Mouse (Mus musculus) intestine, embryonic 14.5 days (tissue): ENCODE data around the gene Gm48552. TPM values are rescaled to one million over a fixed set of nuclear protein-coding genes. Genes with fewer than 3 reads are reported as not detected.

ENCODE experiments used
- ATAC-seq: fragments of 200-750 bp; cut with Nextera tagmentation; replicated peaks from 2 replicates; pipeline ENCODE4 v1.8.0; 2017; ENCODE audit warnings: low read depth, moderate number of reproducible peaks, moderate TSS enrichment, moderate library complexity; ENCODE audit not compliant: low FRiP score, low TSS enrichment
- DNase-seq: peaks from one replicate; pipeline ENCODE4 v3.0.0-alpha.2; 2018; ENCODE audit warnings: low spot score
- H3K27ac ChIP-seq: fragments of 300-500 bp; sonication (generic); 2 replicates; pipeline ENCODE4 v1.5.1; 2014; ENCODE audit warnings: low read depth, mild to moderate bottlenecking, control low read depth
- H3K27me3 ChIP-seq: fragments of 300-500 bp; sonication (generic); replicated peaks from 2 replicates; pipeline ENCODE4 v1.6.1; 2014; ENCODE audit warnings: low read length, control low read depth; ENCODE audit not compliant: control insufficient read depth, insufficient read depth
- H3K36me3 ChIP-seq: fragments of 300-500 bp; sonication (generic); 2 replicates; pipeline ENCODE4 v1.6.1; 2014; ENCODE audit warnings: low read length, control low read depth; ENCODE audit not compliant: control insufficient read depth, insufficient read depth
- H3K4me1 ChIP-seq: fragments of 300-500 bp; sonication (generic); replicated peaks from 2 replicates; pipeline ENCODE4 v1.6.1; 2014; ENCODE audit warnings: low read length, control low read depth, mixed read lengths; ENCODE audit not compliant: control insufficient read depth, insufficient read depth
- H3K4me2 ChIP-seq: fragments of 300-500 bp; sonication (generic); 2 replicates; pipeline ENCODE4 v1.6.1; 2014; ENCODE audit warnings: low read length
- H3K4me3 ChIP-seq: fragments of 300-500 bp; sonication (generic); 2 replicates; pipeline ENCODE4 v1.5.1; 2014; ENCODE audit warnings: low read depth, low read length, control low read depth, mixed read lengths
- H3K9ac ChIP-seq: fragments of 300-500 bp; sonication (generic); 2 replicates; pipeline ENCODE4 v1.6.1; 2014; ENCODE audit warnings: mild to moderate bottlenecking, low read length
- H3K9me3 ChIP-seq: fragments of 300-500 bp; sonication (generic); 2 replicates; pipeline ENCODE4 v1.6.1; 2016; ENCODE audit warnings: low read length, control low read depth; ENCODE audit not compliant: control insufficient read depth
- whole genome bisulfite sequencing: fragments of 180-500 bp; shearing (Covaris S2); extraction: QIAGEN DNeasy Blood & Tissue Kit; methylation state at CpG from one replicate; pipeline ENCODE4 v1.1.7; 2014; 5-methylcytosine and 5-hydroxymethylcytosine counted together
- polyA plus RNA-seq: library from polyadenylated mRNA; unstranded; fragments of >200 nt; fragmentation: Nextera tagmentation; extraction: Ambion mirVana; gene quantifications from 2 replicates; pipeline ENCODE4 v1.2.1, GENCODE M21; 2014

Gm48552 gene
- polyA plus RNA-seq, 1 experiment from 2014 or later: 0.37 TPM

DNA sequence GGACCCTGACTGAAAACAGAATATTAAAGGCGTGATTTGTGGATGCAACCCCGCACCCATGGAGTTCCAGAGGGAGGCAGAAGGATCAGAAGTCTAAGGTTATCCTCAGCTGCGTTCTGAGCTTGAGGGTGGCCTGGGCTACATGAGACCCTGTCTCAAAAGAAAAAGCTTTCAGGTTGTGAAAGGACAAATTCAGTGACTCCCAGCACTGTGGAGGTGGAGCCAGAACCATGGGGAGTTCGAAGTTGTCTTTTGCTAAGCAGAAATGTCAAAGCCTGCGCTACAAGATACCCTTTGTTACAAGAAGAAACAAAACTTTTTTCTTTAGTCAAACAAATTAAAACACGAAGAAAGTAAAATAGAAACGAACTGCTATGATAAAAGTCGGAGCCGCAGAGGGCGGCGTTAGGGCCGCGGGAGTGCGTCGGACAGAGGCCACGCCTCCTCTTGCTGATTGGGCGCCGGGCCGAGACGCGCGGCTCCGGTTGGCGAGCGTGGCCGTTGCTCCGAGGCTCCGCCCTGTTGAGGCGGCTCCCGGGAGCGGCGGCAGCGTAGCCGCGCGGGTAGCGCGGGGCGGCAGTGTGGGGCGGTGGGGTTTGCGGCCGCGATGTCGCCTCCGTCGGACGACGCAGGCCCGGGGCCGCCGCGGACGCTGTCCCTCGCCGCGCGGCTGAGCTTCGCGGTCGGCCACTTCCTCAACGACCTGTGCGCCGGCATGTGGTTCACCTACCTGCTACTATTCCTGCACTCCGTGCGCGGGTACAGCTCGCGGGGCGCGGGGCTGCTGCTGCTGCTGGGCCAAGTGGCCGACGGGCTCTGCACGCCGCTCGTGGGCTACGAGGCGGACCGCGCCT lies 31.6 kb upstream of the Gm48552 start, which contains the start of gene Mfsd12:
Gene Mfsd12 (plus strand): TSS at position 501 of the 854 bp plus-strand sequence.
- no peaks in the 10 kb centered on the region for H3K27me3 ChIP-seq
- no peaks in the 10 kb centered on the region for H3K9me3 ChIP-seq
- peak within 1 kb of the TSS; percentile 71 for H3K4me3 ChIP-seq
- peaks cover 6% of the 10 kb centered on the region; the same call in 1 of the 2 replicates for H3K36me3 ChIP-seq
- no peak within 1 kb of the TSS for H3K27ac ChIP-seq
- ATAC-seq: peak; percentile 82
- H3K9ac ChIP-seq: peak within 1 kb of the TSS; percentile 73
- H3K4me2 ChIP-seq: peak within 1 kb of the TSS; percentile 97
- peaks cover 18% of the 10 kb centered on the region for H3K4me1 ChIP-seq
- no peak for DNase-seq
- 2% methylated on average over 78 of the region's 79 CpGs for WGBS

DNA sequence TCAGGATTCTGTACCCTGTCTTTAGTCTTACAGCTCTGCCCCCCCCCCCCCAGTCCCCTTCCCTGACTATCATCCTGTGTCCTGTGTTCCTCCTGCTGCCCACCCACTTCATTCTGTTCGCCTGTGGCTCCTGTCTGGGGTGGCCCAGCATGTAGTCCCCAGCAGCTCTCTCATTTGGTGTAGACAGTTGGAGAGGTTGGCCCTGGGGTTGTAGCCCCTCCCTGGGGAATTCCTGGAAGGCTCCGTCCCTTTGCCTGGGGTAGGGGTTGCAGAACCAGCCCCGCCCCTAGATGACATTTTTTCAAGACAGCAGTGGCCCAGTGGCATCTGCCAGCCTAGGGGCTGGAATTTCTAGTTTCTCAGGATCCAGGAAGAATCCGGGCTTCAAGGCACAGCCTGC lies 30.6 kb upstream of the Gm48552 start:
- ATAC-seq: no peak
- DNase-seq: no peak
- Histone ChIP-seq H3K27me3 (peaks cover 8% of the 10 kb centered on the region), H3K36me3 (peaks cover 9% of the 10 kb centered on the region; the same call in 1 of the 2 replicates), H3K9me3 (no peaks in the 10 kb centered on the region), H3K9ac (peak overlapping the region; percentile 73), H3K4me1 (peaks cover 18% of the 10 kb centered on the region), H3K4me2 (peak overlapping the region; percentile 97), H3K27ac (no peak overlapping the region), H3K4me3 (peak overlapping the region; percentile 71)
- WGBS: 38% methylated on average over 4 of the region's 4 CpGs

- H3K4me2 ChIP-seq: peak overlapping the region; percentile 97
- DNase-seq (no peak), ATAC-seq (no peak)
- H3K4me3 ChIP-seq: no peak overlapping the region
- H3K9ac ChIP-seq: no peak overlapping the region
- peaks cover 14% of the 10 kb centered on the region for H3K27me3 ChIP-seq
- H3K4me1 ChIP-seq: peaks cover 21% of the 10 kb centered on the region
- peaks cover 9% of the 10 kb centered on the region; the same call in 1 of the 2 replicates for H3K36me3 ChIP-seq
- 56% methylated on average over 1 of the region's 1 CpGs for WGBS
- H3K27ac ChIP-seq: no peak overlapping the region
- H3K9me3 ChIP-seq: no peaks in the 10 kb centered on the region
These were observed 30.0 kb upstream of the Gm48552 start for GRCm38 (mm10) chr10:81358841-81359240.

- Histone ChIP-seq H3K4me2 (no peak overlapping the region), H3K27me3 (peaks cover 29% of the 10 kb centered on the region), H3K27ac (no peak overlapping the region), H3K4me3 (no peak overlapping the region), H3K36me3 (peaks cover 9% of the 10 kb centered on the region; the same call in 1 of the 2 replicates), H3K9me3 (no peaks in the 10 kb centered on the region), H3K4me1 (peaks cover 37% of the 10 kb centered on the region), H3K9ac (no peak overlapping the region)
- 60% methylated on average over 8 of the region's 8 CpGs for WGBS
- no peak for DNase-seq
- no peak for ATAC-seq
These were observed 28.1 kb upstream of the Gm48552 start for GRCm38 (mm10) chr10:81360721-81361120.

- WGBS: 71% methylated on average over 12 of the region's 12 CpGs
- Histone ChIP-seq H3K27ac (no peak overlapping the region), H3K4me1 (peaks cover 31% of the 10 kb centered on the region), H3K4me3 (no peak overlapping the region), H3K9me3 (no peaks in the 10 kb centered on the region), H3K27me3 (peaks cover 29% of the 10 kb centered on the region), H3K36me3 (peaks cover 19% of the 10 kb centered on the region), H3K4me2 (no peak overlapping the region), H3K9ac (no peak overlapping the region)
- no peak for DNase-seq
- ATAC-seq: no peak
These were observed 26.4 kb upstream of the Gm48552 start for GRCm38 (mm10) chr10:81362336-81362949.

GRCm38 (mm10) chr10:81363436-81364346 lies 25.1 kb upstream of the Gm48552 start:
- DNase-seq: no peak
- Histone ChIP-seq H3K4me2 (peak overlapping the region; percentile 56), H3K4me1 (peaks cover 21% of the 10 kb centered on the region), H3K36me3 (peaks cover 31% of the 10 kb centered on the region), H3K9me3 (no peaks in the 10 kb centered on the region), H3K27me3 (peaks cover 29% of the 10 kb centered on the region), H3K27ac (no peak overlapping the region), H3K9ac (0 out of 2 replicates have a peak overlapping the region, but pooled peaks have one; percentile 5), H3K4me3 (peak overlapping the region; percentile 32)
- 14% methylated on average over 53 of the region's 54 CpGs for WGBS
- no peak; the same call in 1 of the 2 replicates for ATAC-seq

DNA sequence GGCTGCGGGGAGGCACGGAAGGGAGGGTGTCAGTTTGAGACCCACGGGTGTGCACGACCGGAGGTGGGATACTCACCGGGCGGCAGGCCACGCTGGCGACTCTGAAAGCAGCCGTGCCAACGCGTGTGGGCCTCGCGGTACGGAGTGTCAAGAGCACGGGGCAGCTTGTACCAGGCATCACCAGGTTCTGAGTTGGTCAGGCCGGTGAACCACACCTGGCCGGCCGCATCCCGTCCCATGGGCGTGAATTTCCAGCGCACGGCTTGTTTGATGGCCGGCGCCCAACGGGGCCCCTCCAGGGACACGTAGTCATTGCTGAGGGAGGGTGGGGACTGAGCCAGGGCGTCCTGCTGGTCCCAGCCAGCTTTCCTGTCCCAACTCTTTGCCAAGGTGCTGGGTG lies 24.1 kb upstream of the Gm48552 start:
- H3K36me3 ChIP-seq: peaks cover 41% of the 10 kb centered on the region
- no peaks in the 10 kb centered on the region for H3K9me3 ChIP-seq
- WGBS: 11% methylated on average over 28 of the region's 28 CpGs
- peaks cover 29% of the 10 kb centered on the region for H3K27me3 ChIP-seq
- 0 out of 2 replicates have a peak overlapping the region, but pooled peaks have one; percentile 16 for H3K9ac ChIP-seq
- peak overlapping the region; percentile 56 for H3K4me2 ChIP-seq
- DNase-seq (no peak), ATAC-seq (peak; percentile 6; the same call in 1 of the 2 replicates)
- no peak overlapping the region for H3K27ac ChIP-seq
- peaks cover 19% of the 10 kb centered on the region for H3K4me1 ChIP-seq
- peak overlapping the region; percentile 32; the same call in 1 of the 2 replicates for H3K4me3 ChIP-seq

DNA sequence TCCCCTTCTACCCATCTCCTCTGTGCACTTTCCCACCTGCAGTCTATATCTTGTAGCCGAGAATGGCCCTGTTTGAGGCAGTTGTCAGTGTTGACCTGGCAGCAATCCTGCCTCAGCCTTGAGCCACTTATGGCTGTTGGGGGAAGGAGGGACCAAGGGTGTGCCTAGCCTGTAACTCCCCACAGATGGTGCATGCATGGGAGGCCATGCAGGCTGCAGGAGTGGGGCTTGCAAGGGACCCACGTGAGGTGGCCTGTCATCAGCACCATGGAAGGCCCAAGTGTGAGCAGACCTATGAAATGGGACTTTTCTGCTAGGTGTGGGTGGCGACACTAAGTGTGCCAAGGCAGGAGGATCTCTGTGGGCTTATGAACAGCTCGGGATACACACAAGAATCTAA lies 23.7 kb upstream of the Gm48552 start:
- H3K4me2 ChIP-seq: no peak overlapping the region
- no peak for DNase-seq
- WGBS: 37% methylated on average over 4 of the region's 4 CpGs
- peaks cover 45% of the 10 kb centered on the region for H3K36me3 ChIP-seq
- no peaks in the 10 kb centered on the region for H3K9me3 ChIP-seq
- peaks cover 19% of the 10 kb centered on the region for H3K4me1 ChIP-seq
- H3K4me3 ChIP-seq: peak overlapping the region; percentile 32; the same call in 1 of the 2 replicates
- ATAC-seq: peak; percentile 21; the same call in 1 of the 2 replicates
- no peak overlapping the region for H3K9ac ChIP-seq
- no peak overlapping the region for H3K27ac ChIP-seq
- peaks cover 29% of the 10 kb centered on the region for H3K27me3 ChIP-seq
